ENCODE assay signal across 10 mouse cellular contexts in the genomic region with DNA sequence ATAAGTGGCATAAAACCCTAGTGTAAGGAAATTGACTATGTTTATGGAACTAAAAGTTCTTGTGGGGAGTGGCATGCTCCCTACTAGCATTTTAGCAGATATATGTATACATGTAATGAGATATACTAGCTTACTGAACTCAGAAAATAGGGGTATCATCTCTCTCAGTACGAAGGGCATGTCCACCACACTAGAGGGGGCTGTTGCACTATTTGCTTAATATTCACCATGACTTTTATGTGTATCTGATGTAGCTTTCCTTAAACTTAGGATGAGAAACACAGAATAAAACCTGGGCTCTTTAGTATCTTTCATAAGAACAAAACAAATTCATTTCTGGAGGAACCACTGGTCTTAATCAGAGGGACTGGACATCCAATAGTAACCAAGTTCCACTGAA.
A peak's percentile ranks its signal among the peaks of the same experiment; 100 is the strongest.
DNase-seq lines count a peak whose midpoint lies in the region; ATAC-seq and TF ChIP-seq lines count a peak whose summit lies in the region.
"Had no signal": no experiment of that assay in that cellular context is flagged by ENCODE, and none has a peak within 500 bp of the region (broad histone marks: within the 10 kb centered on the region; RNA-seq: fewer than 3 reads in every experiment).

No protein-coding gene starts in this region.

- no peaks in the 10 kb centered on the region for H3K36me3 ChIP-seq in heart, embryonic 12.5 days
- H3K36me3 ChIP-seq in lung, embryonic 14.5 days (ENCODE audit: insufficient read depth): no peaks in the 10 kb centered on the region
- no peaks in the 10 kb centered on the region for H3K36me3 ChIP-seq in stomach, postnatal 0 days (ENCODE audit: control insufficient read depth, insufficient read depth, low read length)

- H3K9me3 ChIP-seq in heart, embryonic 12.5 days (replicated peaks): no peaks in the 10 kb centered on the region
- H3K9me3 ChIP-seq in lung, embryonic 14.5 days (ENCODE audit: low read depth, low read length): no peaks in the 10 kb centered on the region
- no peaks in the 10 kb centered on the region for H3K9me3 ChIP-seq in stomach, postnatal 0 days (ENCODE audit: control insufficient read depth, low read length)
- H3K9me3 ChIP-seq: hindbrain, embryonic 10.5 days had no signal

- no peak overlapping the region for H3K9ac ChIP-seq in heart, embryonic 12.5 days
- H3K9ac ChIP-seq in lung, embryonic 14.5 days: no peak overlapping the region
- no peak overlapping the region for H3K9ac ChIP-seq in stomach, postnatal 0 days (ENCODE audit: low read length)

- H3K4me3 ChIP-seq in heart, embryonic 12.5 days: no peak overlapping the region
- no peak overlapping the region for H3K4me3 ChIP-seq in lung, embryonic 14.5 days (ENCODE audit: low read depth, low read length)
- H3K4me3 ChIP-seq in stomach, postnatal 0 days (ENCODE audit: low read depth, low read length): no peak overlapping the region
- H3K4me3 ChIP-seq: hindbrain, embryonic 10.5 days had no signal

- 66% methylated on average over 1 of the region's 1 CpGs for WGBS in heart, embryonic 12.5 days
- 57% methylated on average over 1 of the region's 1 CpGs for WGBS in lung, embryonic 14.5 days
- 71% methylated on average over 1 of the region's 1 CpGs for WGBS in stomach, postnatal 0 days

- 0 out of 2 replicates have a peak, but pooled peaks cover 3% of the 10 kb centered on the region for H3K4me1 ChIP-seq in heart, embryonic 12.5 days (replicated peaks)
- no peaks in the 10 kb centered on the region for H3K4me1 ChIP-seq in lung, embryonic 14.5 days (ENCODE audit: insufficient read depth)
- H3K4me1 ChIP-seq in stomach, postnatal 0 days (replicated peaks; ENCODE audit: control insufficient read depth, insufficient read depth): no peaks in the 10 kb centered on the region
- H3K4me1 ChIP-seq: hindbrain, embryonic 10.5 days had no signal

- peak; percentile 60 for TF ChIP-seq CTCF in lung, embryonic 14.5 days (IDR thresholded peaks at IDR 0.05; ENCODE audit: low read depth)
- TF ChIP-seq CTCF in stomach, postnatal 0 days (IDR thresholded peaks at IDR 0.05; ENCODE audit: low read depth): peak; percentile 74

- peak; percentile 53 to 67 for DNase-seq in heart, postnatal 10 days
- DNase-seq in lung, embryonic 14.5 days: peak; percentile 71
- DNase-seq in lung, adult 18-20 months: no peak
- DNase-seq in embryo, embryonic 10.5 days (ENCODE audit: low spot score): peak; percentile 50
- DNase-seq in stomach, postnatal 0 days (ENCODE audit: low spot score): no peak
- DNase-seq in B cell, adult 2 months: no peak
- DNase-seq: cerebellum, adult 11 months had no signal

- no peak overlapping the region for H3K27ac ChIP-seq in heart, embryonic 12.5 days (ENCODE audit: poor library complexity, severe bottlenecking)
- no peak overlapping the region for H3K27ac ChIP-seq in lung, embryonic 14.5 days (ENCODE audit: low read depth)
- H3K27ac ChIP-seq in stomach, postnatal 0 days (replicated peaks): no peak overlapping the region
- H3K27ac ChIP-seq: hindbrain, embryonic 10.5 days had no signal

- intact Hi-C loops in heart, postnatal 10 days (cut with DNase I): loop anchor here (2.0 to 5.0 kb wide), 2 partner anchors 253 to 439 kb away; no protein-coding TSS in a partner anchor

- no peaks in the 10 kb centered on the region for H3K27me3 ChIP-seq in heart, embryonic 12.5 days (replicated peaks)
- H3K27me3 ChIP-seq in lung, embryonic 14.5 days (ENCODE audit: insufficient read depth, low read length): no peaks in the 10 kb centered on the region
- H3K27me3 ChIP-seq in stomach, postnatal 0 days (ENCODE audit: control insufficient read depth, insufficient read depth, low read length): no peaks in the 10 kb centered on the region

- ATAC-seq in heart, embryonic 12.5 days (ENCODE audit: insufficient number of reproducible peaks, low FRiP score): no peak
- no peak for ATAC-seq in lung, embryonic 14.5 days (ENCODE audit: insufficient read depth)
- no peak for ATAC-seq in stomach, postnatal 0 days (ENCODE audit: low FRiP score, low TSS enrichment)
- ATAC-seq: forebrain, embryonic 16.5 days had no signal

- no peak for TF ChIP-seq EP300 in stomach, postnatal 0 days (optimal IDR thresholded peaks at IDR 0.05)

- no peak overlapping the region for H3K4me2 ChIP-seq in heart, embryonic 12.5 days
- H3K4me2 ChIP-seq in lung, embryonic 14.5 days: no peak overlapping the region
- no peak overlapping the region for H3K4me2 ChIP-seq in stomach, postnatal 0 days (replicated peaks; ENCODE audit: low read depth)

Comparison
In these comparisons a context has a peak if more than half of its experiments do, and no peak if none do; other contexts are left out.
1. DNase-seq: peak in heart, postnatal 10 days (2 of 2), lung, embryonic 14.5 days (single experiment) and embryo, embryonic 10.5 days (single experiment); none in lung, adult 18-20 months (0 of 2), stomach, postnatal 0 days (single experiment) and B cell, adult 2 months (0 of 2).